Mouse (Mus musculus): ENCODE data around the gene Tcf20. TPM values are rescaled to one million over a fixed set of nuclear protein-coding genes. Genes with fewer than 3 reads are reported as not detected.

Tcf20 gene
- total and polyA plus RNA-seq, 3 experiments, result 24.2 to 146 (median 128) TPM

DNA sequence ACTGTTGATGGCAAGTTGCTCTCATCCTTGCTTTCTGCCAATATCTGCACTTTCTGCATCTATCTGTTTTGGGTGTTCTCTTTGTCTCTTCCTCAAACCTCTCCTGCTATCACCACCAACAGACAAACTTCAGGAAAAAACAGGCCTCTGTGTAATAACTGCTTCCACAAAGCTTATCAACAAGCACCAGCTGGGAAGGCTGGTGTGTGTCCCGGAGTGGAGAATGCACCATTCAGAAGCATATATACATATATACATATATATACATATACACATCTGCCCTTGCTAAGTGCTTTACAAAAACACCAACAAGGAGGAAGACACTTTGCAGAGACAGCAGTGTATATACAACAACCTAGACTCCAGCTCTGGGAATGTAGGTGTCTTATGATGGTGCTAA, 177.1 kb downstream of the Tcf20 start:
- TF ChIP-seq TAL1 (conservative IDR thresholded peaks at IDR 0.05; ENCODE audit: low read depth, low read length) (peak; percentile 52), GATA1 (IDR thresholded peaks at IDR 0.05; ENCODE audit: borderline replicate concordance, low read length) (no peak), CTCF (IDR thresholded peaks at IDR 0.05; ENCODE audit: low read depth, low read length) (no peak), POLR2AphosphoS5 (IDR thresholded peaks at IDR 0.05; ENCODE audit: insufficient replicate concordance, low read depth, low read length) (no peak), GATA2 (IDR thresholded peaks at IDR 0.05; ENCODE audit: borderline replicate concordance, low read depth, low read length) (no peak)
- peaks cover 74% of the 10 kb centered on the region for H3K36me3 ChIP-seq (replicated peaks)
- H3K4me3 ChIP-seq (ENCODE audit: low read depth, low read length), result no peak overlapping the region
- DNase-seq (ENCODE audit: low spot score) (no peak), ATAC-seq (ENCODE audit: extremely low read depth, insufficient number of reproducible peaks, low FRiP score, poor library complexity, severe bottlenecking) (peak; percentile 45)
- H3K4me1 ChIP-seq (ENCODE audit: insufficient read depth, low read depth, low read length), result peaks cover 26% of the 10 kb centered on the region
- H3K27me3 ChIP-seq (ENCODE audit: insufficient read depth, low read length), result no peaks in the 10 kb centered on the region
- no peaks in the 10 kb centered on the region for H3K9me3 ChIP-seq (replicated peaks)

DNA sequence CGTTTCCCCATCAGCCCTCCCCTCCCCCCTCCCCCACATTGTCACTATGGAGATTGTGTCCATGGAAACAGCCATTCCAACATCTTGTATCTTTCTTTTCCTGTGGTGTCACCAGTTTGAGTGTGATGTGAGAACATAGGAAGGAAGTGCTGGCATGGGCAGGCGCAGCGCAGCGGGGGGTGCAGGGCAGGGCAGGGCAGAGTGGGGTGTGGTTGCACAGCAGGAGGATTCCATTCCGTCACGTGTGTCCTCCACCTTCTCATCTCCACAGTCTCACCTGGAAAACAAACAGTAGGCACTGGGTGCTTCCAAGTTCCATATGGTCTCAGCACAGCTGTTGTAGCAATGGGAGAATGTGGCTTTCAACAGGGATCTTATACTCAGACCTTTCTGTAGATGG, 178.2 kb downstream of the Tcf20 start:
- no peak overlapping the region for H3K4me3 ChIP-seq (ENCODE audit: low read depth, low read length)
- ATAC-seq (ENCODE audit: extremely low read depth, insufficient number of reproducible peaks, low FRiP score, poor library complexity, severe bottlenecking), result no peak
- H3K4me1 ChIP-seq (ENCODE audit: insufficient read depth, low read depth, low read length), result peaks cover 26% of the 10 kb centered on the region
- H3K36me3 ChIP-seq (replicated peaks), result peaks cover 66% of the 10 kb centered on the region
- no peaks in the 10 kb centered on the region for H3K27me3 ChIP-seq (ENCODE audit: insufficient read depth, low read length)
- H3K9me3 ChIP-seq (replicated peaks), result no peaks in the 10 kb centered on the region
- TF ChIP-seq CTCF (IDR thresholded peaks at IDR 0.05; ENCODE audit: low read depth, low read length) (no peak), TAL1 (conservative IDR thresholded peaks at IDR 0.05; ENCODE audit: low read depth, low read length) (no peak), GATA2 (IDR thresholded peaks at IDR 0.05; ENCODE audit: borderline replicate concordance, low read depth, low read length) (no peak), POLR2AphosphoS5 (IDR thresholded peaks at IDR 0.05; ENCODE audit: insufficient replicate concordance, low read depth, low read length) (no peak), GATA1 (IDR thresholded peaks at IDR 0.05; ENCODE audit: borderline replicate concordance, low read length) (no peak)
- no peak for DNase-seq (ENCODE audit: low spot score)

GRCm38 (mm10) chr15:82806969-82807763, 180.5 kb downstream of the Tcf20 start:
- ATAC-seq (ENCODE audit: extremely low read depth, insufficient number of reproducible peaks, low FRiP score, poor library complexity, severe bottlenecking) (no peak), DNase-seq (ENCODE audit: low spot score) (no peak)
- H3K4me1 ChIP-seq (ENCODE audit: insufficient read depth, low read depth, low read length), result peaks cover 26% of the 10 kb centered on the region
- H3K9me3 ChIP-seq (replicated peaks), result no peaks in the 10 kb centered on the region
- TF ChIP-seq POLR2AphosphoS5 (IDR thresholded peaks at IDR 0.05; ENCODE audit: insufficient replicate concordance, low read depth, low read length) (no peak), GATA1 (IDR thresholded peaks at IDR 0.05; ENCODE audit: borderline replicate concordance, low read length) (no peak), GATA2 (IDR thresholded peaks at IDR 0.05; ENCODE audit: borderline replicate concordance, low read depth, low read length) (no peak), TAL1 (conservative IDR thresholded peaks at IDR 0.05; ENCODE audit: low read depth, low read length) (no peak), CTCF (IDR thresholded peaks at IDR 0.05; ENCODE audit: low read depth, low read length) (no peak)
- no peaks in the 10 kb centered on the region for H3K27me3 ChIP-seq (ENCODE audit: insufficient read depth, low read length)
- H3K4me3 ChIP-seq (ENCODE audit: low read depth, low read length), result no peak overlapping the region
- H3K36me3 ChIP-seq (replicated peaks), result peaks cover 46% of the 10 kb centered on the region

GRCm38 (mm10) chr15:82804708-82805639, 182.7 kb downstream of the Tcf20 start:
- no peaks in the 10 kb centered on the region for H3K27me3 ChIP-seq (ENCODE audit: insufficient read depth, low read length)
- ATAC-seq (ENCODE audit: extremely low read depth, insufficient number of reproducible peaks, low FRiP score, poor library complexity, severe bottlenecking), result no peak
- TF ChIP-seq GATA1 (IDR thresholded peaks at IDR 0.05; ENCODE audit: borderline replicate concordance, low read length) (no peak), CTCF (IDR thresholded peaks at IDR 0.05; ENCODE audit: low read depth, low read length) (peak; percentile 65), GATA2 (IDR thresholded peaks at IDR 0.05; ENCODE audit: borderline replicate concordance, low read depth, low read length) (no peak)
- no peak overlapping the region for H3K4me3 ChIP-seq (ENCODE audit: low read depth, low read length)
- no peaks in the 10 kb centered on the region for H3K9me3 ChIP-seq (replicated peaks)
- peaks cover 26% of the 10 kb centered on the region for H3K36me3 ChIP-seq (replicated peaks)
- peaks cover 6% of the 10 kb centered on the region for H3K4me1 ChIP-seq (ENCODE audit: insufficient read depth, low read depth, low read length)
- DNase-seq (ENCODE audit: low spot score), result peak; percentile 43

DNA sequence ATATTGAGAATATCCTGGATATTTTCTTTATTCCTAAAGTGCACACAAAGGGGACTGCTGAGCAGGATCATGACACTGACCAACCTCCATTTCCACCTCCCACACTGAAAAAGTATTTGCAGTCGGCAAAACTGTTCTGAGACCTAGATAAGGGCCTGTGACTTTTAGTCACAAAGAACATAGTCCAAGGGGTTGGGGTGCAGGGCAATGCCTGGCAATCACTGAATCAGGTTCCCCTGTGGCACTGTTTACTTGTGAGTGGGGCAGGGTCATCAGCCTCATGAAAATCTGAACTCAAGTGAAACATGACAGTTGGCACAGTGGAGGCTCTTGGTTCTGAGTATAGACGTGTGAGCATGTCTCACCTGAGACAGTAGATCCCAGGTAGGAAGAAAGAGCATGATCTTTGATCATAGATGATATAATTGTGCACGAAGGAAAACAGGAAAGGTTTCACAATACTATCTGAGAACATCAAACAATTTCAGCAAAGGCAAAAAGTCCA, 191.7 kb downstream of the Tcf20 start:
- Histone ChIP-seq H3K36me3 (replicated peaks) (no peaks in the 10 kb centered on the region), H3K4me1 (ENCODE audit: insufficient read depth, low read depth, low read length) (no peaks in the 10 kb centered on the region), H3K4me3 (ENCODE audit: low read depth, low read length) (no peak overlapping the region), H3K9me3 (replicated peaks) (no peaks in the 10 kb centered on the region), H3K27me3 (ENCODE audit: insufficient read depth, low read length) (peaks cover 6% of the 10 kb centered on the region; the same call in 1 of the 2 replicates)
- TF ChIP-seq GATA1 (IDR thresholded peaks at IDR 0.05; ENCODE audit: borderline replicate concordance, low read length) (no peak), POLR2AphosphoS5 (IDR thresholded peaks at IDR 0.05; ENCODE audit: insufficient replicate concordance, low read depth, low read length) (no peak), GATA2 (IDR thresholded peaks at IDR 0.05; ENCODE audit: borderline replicate concordance, low read depth, low read length) (no peak), CTCF (IDR thresholded peaks at IDR 0.05; ENCODE audit: low read depth, low read length) (no peak)
- no peak for ATAC-seq (ENCODE audit: extremely low read depth, insufficient number of reproducible peaks, low FRiP score, poor library complexity, severe bottlenecking)
- no peak for DNase-seq (ENCODE audit: low spot score)

DNA sequence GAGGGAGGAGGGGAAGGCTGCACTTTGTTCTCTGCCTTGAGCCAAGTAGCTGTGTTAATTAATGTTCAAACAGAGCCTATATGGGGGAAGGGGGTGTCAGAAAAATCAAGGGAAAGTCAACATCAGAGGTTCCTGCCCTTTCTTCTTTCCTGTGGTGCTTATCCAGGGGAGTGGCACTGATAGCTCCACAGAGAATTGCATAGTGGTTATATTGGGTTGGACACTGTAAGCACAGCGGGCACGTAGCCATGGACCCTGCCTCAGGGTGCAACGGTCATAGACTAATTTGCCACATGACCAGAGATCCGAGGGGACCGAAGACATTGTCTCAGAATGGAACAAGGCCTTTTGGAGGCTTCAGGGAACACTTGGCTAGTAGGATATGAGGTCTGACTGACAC, 193.4 kb downstream of the Tcf20 start, which contains the start of gene Cyp2d26:
TSS of gene Cyp2d26 (minus strand) at position 18 of the 400 bp plus-strand sequence.
- no peaks in the 10 kb centered on the region for H3K9me3 ChIP-seq (replicated peaks)
- DNase-seq (ENCODE audit: low spot score), result no peak
- peaks cover 2% of the 10 kb centered on the region; the same call in 1 of the 2 replicates for H3K27me3 ChIP-seq (ENCODE audit: insufficient read depth, low read length)
- no peak for ATAC-seq (ENCODE audit: extremely low read depth, insufficient number of reproducible peaks, low FRiP score, poor library complexity, severe bottlenecking)
- no peaks in the 10 kb centered on the region for H3K4me1 ChIP-seq (ENCODE audit: insufficient read depth, low read depth, low read length)
- no peak within 1 kb of the TSS for H3K4me3 ChIP-seq (ENCODE audit: low read depth, low read length)
- TF ChIP-seq TAL1 (conservative IDR thresholded peaks at IDR 0.05; ENCODE audit: low read depth, low read length) (no peak), GATA1 (IDR thresholded peaks at IDR 0.05; ENCODE audit: borderline replicate concordance, low read length) (no peak), POLR2AphosphoS5 (IDR thresholded peaks at IDR 0.05; ENCODE audit: insufficient replicate concordance, low read depth, low read length) (no peak), CTCF (IDR thresholded peaks at IDR 0.05; ENCODE audit: low read depth, low read length) (no peak), GATA2 (IDR thresholded peaks at IDR 0.05; ENCODE audit: borderline replicate concordance, low read depth, low read length) (no peak)
- H3K36me3 ChIP-seq (replicated peaks), result no peaks in the 10 kb centered on the region
